Mouse (Mus musculus) telencephalon, adult 2 months (tissue): Measurements from ENCODE around the gene Srrm3.

Source experiments
- DNase-seq: peaks from one replicate; pipeline ENCODE4 v3.0.0-alpha.2; 2011; ENCODE audit warnings: low read depth, low spot score

Gene Srrm3

DNA sequence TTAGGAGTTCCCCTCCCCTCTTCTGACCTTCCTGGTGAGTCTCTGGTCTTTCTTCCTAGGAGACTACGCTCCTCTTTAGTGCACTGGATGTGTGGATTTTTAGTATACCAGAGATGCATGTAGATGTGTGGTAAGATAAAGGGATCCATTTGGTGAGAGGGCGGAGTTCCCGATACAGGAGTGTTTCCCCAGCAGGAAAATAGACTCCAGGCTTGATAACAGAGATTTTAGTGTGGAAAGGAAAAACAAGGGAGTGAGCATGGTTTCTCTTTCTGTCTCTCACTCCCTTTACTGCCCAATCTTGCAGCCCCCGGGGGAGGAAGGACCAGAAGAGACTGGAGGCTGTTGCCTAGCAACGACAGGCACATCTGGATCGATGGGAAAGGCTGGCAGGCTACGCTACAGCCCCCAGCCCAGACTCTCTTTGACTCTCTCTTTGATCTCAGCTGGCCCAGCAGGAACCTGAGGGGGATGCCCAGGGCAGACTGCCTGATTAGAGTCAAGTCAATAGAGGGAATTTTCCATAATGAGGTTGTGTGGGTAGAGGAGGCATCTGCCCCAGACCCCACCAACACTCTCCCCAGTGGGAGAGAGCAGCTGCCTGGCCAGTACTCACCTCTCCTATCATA is 15.7 kb downstream of the Srrm3 start:
- no peak for DNase-seq

GRCm38 (mm10) chr5:135824517-135824916 is 17.8 kb downstream of the Srrm3 start:
- DNase-seq, result no peak

DNA sequence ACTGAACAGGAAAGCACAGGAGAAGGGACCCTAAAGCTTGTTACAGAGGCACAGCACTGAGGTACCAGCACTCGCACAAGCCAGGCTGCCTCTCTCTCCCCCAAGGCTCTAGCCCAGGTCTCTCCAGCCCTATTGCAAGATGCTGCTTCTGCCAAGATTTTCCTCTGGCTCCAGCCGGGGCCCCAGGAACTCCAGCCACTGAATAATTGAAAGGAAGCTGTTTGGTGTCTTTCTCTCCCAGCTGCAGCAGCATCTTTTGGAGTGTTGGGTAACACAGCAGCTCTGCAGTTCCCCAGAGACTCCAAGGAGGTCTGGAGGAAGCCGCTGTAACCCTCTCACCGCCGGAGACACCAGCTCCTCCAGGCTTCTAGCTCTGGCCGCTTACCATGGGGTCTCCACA is 19.5 kb downstream of the Srrm3 start:
- no peak for DNase-seq

- DNase-seq, result no peak
Measured at GRCm38 (mm10) chr5:135829381-135829780, 22.7 kb downstream of the Srrm3 start.

- DNase-seq, result peak; percentile 93
Measured at GRCm38 (mm10) chr5:135832729-135833128, 26.0 kb downstream of the Srrm3 start.

DNA sequence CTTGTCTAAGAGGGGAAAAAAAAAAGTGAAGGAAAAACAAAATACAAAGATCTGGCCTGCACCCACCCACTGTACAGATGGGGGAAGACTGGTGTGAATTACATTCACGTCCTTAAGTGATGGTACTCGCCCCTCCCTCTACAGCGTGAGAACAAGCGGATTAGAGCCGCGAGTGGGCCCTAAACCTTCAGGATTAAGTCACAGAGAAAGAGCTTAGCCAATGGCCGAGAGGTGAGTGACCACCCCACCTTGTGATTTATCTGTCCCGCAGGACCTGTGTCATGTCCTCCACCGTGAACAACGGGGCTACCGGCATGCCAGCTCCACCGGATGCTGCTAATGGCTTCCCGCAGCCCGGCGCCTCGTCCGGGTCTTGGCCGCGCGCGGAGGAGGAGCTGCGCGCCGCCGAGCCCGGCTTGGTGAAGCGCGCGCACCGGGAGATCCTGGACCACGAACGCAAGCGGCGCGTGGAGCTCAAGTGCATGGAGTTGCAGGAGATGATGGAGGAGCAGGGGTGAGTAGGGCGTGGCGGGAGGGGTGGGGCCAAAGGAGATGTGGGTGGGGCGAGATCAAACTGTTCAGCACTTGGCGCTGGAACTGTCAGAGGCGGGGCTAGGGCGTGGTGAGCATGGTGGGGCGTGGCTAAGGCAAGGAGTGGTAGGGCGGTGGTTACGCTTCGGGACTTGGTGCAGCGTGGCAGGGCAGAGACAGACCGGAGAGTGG is 28.2 kb downstream of the Srrm3 start:
- no peak for DNase-seq

GRCm38 (mm10) chr5:135835492-135835858 is 28.8 kb downstream of the Srrm3 start:
- DNase-seq, result no peak

DNA sequence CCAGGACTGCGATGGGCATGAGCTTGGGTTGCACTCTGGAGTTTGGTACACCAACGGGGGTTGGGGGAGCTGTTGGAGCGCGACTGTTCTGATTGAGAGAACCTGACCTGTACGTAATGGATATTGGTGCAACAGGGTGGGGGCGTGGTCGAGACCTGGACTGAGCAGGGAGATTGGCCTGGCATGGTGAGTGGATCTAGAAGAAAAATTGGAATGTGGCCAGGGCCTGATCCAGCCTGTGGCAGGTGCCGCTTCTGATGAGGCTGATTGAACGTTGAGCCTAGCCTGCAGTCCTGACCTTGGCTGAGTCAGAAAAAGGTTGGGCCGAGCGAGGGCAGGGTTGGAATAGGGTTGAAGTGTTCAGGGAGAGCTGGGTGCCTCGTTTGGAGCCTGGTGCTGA is 29.3 kb downstream of the Srrm3 start:
- no peak for DNase-seq

DNA sequence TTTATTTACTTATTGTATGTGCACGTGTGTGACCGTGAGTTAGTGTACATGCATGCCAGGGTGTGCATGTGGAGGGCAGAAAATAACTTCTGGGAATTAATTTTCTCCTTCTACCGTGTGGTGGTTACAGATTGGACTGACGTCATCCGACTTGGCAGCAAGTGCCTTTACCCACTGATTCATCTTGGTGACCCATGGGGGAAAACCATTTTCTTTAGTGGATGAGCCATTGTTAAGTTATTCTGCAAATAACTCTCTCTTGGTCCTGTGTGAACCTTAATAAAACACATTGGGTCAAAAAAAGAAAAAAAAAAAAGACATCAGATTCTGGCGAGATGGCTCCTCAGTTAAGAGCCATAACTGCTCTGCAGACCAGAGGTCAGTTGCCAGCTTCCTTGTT is 35.0 kb downstream of the Srrm3 start:
- DNase-seq, result no peak

DNA sequence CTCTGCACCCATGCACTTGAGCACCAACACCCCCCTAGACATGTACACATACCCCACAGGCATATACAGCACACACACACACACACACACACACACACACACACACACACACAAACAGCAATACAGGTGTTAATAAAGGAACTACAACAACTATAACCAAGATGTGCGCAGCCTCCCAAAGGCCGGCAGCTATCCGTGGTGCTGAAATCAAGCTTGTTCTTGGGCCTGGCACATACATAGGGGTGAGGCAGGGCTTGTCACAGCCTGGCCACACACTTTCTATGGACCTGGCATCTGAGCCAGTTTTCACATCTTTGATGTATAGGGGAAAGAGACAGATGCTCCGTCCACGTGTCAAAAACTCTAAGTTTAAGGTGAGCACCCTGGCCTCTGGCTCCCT is 36.7 kb downstream of the Srrm3 start:
- no peak for DNase-seq

GRCm38 (mm10) chr5:135845676-135846320 is 39.1 kb downstream of the Srrm3 start:
- DNase-seq, result no peak

DNA sequence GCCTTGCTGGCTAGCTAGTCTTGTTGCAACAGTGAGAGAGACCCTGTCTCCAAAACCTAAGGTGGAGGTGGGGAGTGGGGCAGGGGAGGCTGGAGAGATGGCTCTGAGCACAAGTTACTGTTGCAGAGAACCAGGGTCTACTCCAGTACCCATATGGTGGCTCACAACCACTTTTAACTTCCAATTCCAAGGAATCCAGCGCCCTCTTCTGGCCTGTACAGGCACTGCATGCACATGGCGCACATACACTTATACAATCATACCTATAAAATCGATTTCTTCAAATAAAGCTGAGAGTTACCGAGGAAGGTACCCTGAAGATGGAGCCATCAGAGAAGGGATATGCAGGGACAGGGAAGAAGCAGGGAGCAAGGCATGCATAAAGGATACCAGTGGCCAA is 40.8 kb downstream of the Srrm3 start:
- no peak for DNase-seq

DNA sequence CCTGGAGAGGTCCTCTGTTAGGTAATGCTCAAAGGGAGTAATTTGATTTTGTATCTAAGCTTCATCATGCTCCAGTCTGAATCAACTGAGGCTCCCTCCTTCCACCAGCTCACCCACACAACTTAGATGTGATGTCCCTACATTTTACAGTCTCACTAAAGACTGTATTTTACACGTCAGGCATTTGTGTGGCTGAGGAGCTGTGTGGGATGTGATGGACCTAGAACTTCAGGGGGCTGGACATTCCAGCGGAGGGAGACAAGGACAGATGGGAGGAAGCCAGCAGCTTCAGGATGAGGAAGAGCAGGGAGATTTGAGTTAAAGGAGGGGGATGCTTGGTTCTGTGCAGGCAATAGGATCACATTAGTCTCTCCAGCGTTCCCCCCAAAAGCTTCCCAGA is 41.2 kb downstream of the Srrm3 start:
- DNase-seq, result no peak

GRCm38 (mm10) chr5:135851024-135851423 is 44.3 kb downstream of the Srrm3 start:
- DNase-seq, result no peak

DNA sequence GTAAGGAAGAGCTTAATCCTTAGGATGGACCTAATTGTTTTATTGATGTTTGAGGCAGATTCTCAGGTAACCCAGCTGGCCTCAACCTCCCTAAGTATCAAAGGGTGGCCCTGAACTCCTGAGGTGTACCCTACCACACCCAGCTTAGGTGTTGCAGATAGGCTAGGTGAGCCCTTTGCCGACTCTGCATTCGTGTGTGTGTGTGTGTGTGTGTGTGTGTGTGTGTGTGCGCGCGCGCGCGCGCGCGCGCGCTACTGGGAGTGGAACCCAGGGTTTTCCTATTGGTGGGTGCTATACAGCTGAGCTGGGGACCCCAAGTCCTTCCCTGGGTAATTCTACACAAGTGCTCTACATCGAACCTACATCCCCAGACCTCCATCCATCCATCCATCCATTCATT is 44.8 kb downstream of the Srrm3 start:
- no peak for DNase-seq

- DNase-seq, result no peak
Measured at GRCm38 (mm10) chr5:135852421-135852820, 45.7 kb downstream of the Srrm3 start.

- no peak for DNase-seq
Measured at GRCm38 (mm10) chr5:135853731-135854130, 47.0 kb downstream of the Srrm3 start.

DNA sequence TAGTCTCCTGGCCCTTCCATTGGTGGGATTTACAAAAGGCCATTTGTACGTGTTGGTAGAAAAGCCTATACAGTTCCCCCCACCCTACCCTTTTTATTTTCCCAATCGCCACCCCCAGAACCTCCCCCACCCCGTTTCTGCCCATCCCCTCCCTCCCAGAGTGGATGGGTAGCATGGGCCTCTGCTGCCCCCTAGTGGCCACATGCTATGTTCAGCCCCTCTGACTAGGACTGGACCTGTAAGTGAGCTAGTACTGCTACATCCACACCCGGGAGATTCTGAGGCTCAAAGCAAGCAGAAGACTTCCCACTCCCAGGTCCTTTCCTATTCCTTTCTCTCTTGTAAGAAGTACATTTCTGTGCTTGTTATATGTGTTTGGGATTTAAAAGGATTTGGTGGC is 48.5 kb downstream of the Srrm3 start:
- DNase-seq, result peak; percentile 45

DNA sequence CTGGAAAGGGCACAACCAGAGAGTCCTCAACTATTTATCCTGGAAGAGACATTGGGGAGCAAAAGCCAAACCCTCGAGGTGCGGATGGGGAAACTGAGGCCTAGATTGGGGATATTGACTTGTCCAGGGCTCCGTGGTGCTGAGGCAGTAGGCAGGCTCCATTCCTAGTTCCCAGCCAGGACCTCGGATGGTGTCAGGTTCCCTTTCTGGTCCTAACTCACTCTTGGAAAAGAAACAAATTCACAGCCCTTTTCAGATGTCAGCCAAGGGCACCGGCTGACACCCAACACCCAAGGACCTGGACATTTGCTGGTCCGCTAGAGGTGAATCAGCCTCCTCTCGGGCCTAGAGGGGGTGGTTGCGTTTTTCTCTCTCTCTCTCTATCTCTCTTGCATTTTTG is 60.0 kb downstream of the Srrm3 start:
- DNase-seq, result no peak

GRCm38 (mm10) chr5:135867637-135868593 is 61.2 kb downstream of the Srrm3 start:
- no peak for DNase-seq

DNA sequence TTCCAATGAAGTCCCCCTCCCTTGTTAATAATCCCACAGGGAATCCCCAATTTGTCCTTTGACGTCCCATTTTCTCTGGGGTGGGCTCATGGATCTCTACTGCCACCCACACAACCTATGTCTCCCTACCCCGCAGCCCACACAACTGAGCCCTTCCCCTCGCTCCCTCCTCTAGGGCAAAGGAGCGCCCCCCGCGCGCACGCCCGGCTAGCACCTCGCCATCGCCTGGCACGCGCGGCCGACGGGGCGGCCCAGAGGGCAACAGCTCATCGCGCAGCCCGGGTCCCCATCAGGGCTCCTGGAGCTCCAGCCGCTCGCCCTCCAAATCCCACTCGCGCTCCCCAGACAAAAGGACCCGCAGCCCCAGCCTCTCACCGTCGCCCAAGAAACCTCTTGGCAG is 62.0 kb downstream of the Srrm3 start:
- DNase-seq, result no peak
